Mouse (Mus musculus) limb, embryonic 13.5 days (tissue): ENCODE results near the gene Tab1. TPM values are rescaled to one million over a fixed set of nuclear protein-coding genes. Genes with fewer than 3 reads are reported as not detected.

Source experiments
- ATAC-seq: fragments of 200-750 bp; cut with Nextera tagmentation; 2 replicates; pipeline ENCODE4 v1.8.0; 2017; ENCODE audit warnings: low read depth, moderate number of reproducible peaks, moderate TSS enrichment; ENCODE audit not compliant: low FRiP score
- H3K27ac ChIP-seq: fragments of 300-500 bp; sonication (generic); 2 replicates; pipeline ENCODE4 v1.5.1; 2015; ENCODE audit warnings: inconsistent platforms, mild to moderate bottlenecking, moderate library complexity
- H3K27me3 ChIP-seq: fragments of 300-500 bp; sonication (generic); 2 replicates; pipeline ENCODE4 v1.6.1; 2015; ENCODE audit warnings: mild to moderate bottlenecking, inconsistent platforms
- H3K36me3 ChIP-seq: fragments of 300-500 bp; sonication (generic); 2 replicates; pipeline ENCODE4 v1.6.1; 2015; ENCODE audit warnings: inconsistent platforms, mild to moderate bottlenecking, moderate library complexity
- H3K4me1 ChIP-seq: fragments of 300-500 bp; sonication (generic); 2 replicates; pipeline ENCODE4 v1.6.1; 2015; ENCODE audit warnings: inconsistent platforms
- H3K4me2 ChIP-seq: fragments of 300-500 bp; sonication (generic); replicated peaks from 2 replicates; pipeline ENCODE4 v1.6.1; 2015; ENCODE audit warnings: inconsistent platforms, mild to moderate bottlenecking, moderate library complexity
- H3K4me3 ChIP-seq: fragments of 300-500 bp; sonication (generic); 2 replicates; pipeline ENCODE4 v1.5.1; 2015; ENCODE audit warnings: moderate library complexity, mild to moderate bottlenecking, inconsistent platforms
- H3K9ac ChIP-seq: fragments of 300-500 bp; sonication (generic); 2 replicates; pipeline ENCODE4 v1.6.1; 2015; ENCODE audit warnings: mild to moderate bottlenecking, inconsistent platforms
- H3K9me3 ChIP-seq: fragments of 300-500 bp; sonication (generic); 2 replicates; pipeline ENCODE4 v1.6.1; 2016; ENCODE audit warnings: inconsistent platforms
- WGBS: fragments of 180-500 bp; shearing (Covaris S2); methylation state at CpG from one replicate; pipeline ENCODE4 v1.1.7; 2015; 5-methylcytosine and 5-hydroxymethylcytosine counted together
- polyA plus RNA-seq: library from polyadenylated mRNA; unstranded; fragments of >200 nt; fragmentation: Nextera tagmentation; extraction: Ambion mirVana; gene quantifications from 2 replicates; pipeline ENCODE4 v1.2.1, GENCODE M21; 2015

The Tab1 gene
- 45.6 and 45.8 TPM in 2 replicates for polyA plus RNA-seq

DNA sequence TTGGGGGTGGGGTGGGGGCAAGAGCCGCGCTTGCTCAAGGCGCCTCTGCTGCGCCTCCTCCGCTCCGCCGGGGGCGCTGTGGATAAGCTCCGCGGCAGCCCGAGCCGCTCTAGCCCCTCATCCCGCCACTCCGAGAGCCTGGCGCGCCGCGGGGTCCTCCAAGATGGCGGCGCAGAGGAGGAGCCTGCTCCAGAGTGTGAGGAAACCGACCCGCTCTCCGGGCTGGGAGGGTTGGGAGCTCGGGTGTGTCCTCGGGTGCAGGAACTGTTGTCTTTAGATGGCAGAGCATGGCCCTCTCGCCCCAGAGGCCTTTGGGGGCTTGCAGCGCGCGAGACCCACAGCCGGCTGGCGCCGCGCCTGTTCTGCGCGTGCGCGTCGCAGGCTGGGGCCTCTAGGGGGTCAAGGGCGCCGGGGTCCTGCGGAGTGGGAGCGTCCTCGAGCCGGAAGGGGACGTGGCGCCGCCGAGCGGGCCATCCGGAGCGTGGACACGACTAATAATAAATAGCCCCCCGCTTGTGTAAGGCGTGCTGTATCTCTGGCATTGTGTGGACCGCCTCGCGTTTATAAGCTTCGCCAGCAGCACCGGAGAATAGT is at the start of gene Tab1:
Tab1 (plus strand) TSS at position 135 of the 594 bp plus-strand sequence.
- 0% methylated on average over 45 of the region's 59 CpGs for WGBS

DNA sequence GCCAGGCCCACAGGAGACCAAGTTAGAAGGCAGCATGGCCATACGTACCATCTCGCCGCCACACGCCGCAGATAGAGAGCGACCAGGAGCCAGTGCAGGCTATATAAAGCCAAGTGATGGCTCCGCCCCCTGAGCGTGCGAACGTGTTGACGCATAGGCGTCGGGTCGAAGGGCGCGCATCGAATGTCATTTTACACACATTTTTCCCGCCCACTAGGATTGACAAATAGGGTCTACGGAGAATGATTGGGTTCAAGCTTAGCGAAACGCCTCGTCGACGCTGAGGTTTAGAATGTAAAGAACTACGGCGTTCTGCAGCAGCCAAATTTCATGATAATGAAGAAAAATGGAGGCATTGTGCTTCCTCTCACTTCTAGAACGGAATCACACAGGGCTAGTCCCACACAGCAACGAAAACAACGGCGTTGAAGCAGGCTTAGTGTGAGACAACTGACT is 49.6 kb upstream of the Tab1 start:
- under 1% methylated on average over 30 of the region's 30 CpGs for WGBS
- Histone ChIP-seq H3K36me3 (peaks cover 41% of the 10 kb centered on the region), H3K9me3 (peaks cover 4% of the 10 kb centered on the region; the same call in 1 of the 2 replicates), H3K4me3 (peak overlapping the region; percentile 87), H3K4me2 (peak overlapping the region; percentile 94), H3K27me3 (no peaks in the 10 kb centered on the region), H3K4me1 (peaks cover 31% of the 10 kb centered on the region), H3K27ac (peak overlapping the region; percentile 98), H3K9ac (peak overlapping the region; percentile 96)
- ATAC-seq: peak; percentile 95

More for the DNA sequence above, at the start of gene Tab1:
- Histone ChIP-seq H3K4me3 (peak within 1 kb of the TSS; percentile 72), H3K9me3 (no peaks in the 10 kb centered on the region), H3K4me1 (peaks cover 12% of the 10 kb centered on the region), H3K9ac (peak within 1 kb of the TSS; percentile 88), H3K27ac (peak within 1 kb of the TSS; percentile 99), H3K36me3 (peaks cover 15% of the 10 kb centered on the region), H3K27me3 (no peaks in the 10 kb centered on the region), H3K4me2 (peak within 1 kb of the TSS; percentile 95)
- ATAC-seq: peak; percentile 95

DNA sequence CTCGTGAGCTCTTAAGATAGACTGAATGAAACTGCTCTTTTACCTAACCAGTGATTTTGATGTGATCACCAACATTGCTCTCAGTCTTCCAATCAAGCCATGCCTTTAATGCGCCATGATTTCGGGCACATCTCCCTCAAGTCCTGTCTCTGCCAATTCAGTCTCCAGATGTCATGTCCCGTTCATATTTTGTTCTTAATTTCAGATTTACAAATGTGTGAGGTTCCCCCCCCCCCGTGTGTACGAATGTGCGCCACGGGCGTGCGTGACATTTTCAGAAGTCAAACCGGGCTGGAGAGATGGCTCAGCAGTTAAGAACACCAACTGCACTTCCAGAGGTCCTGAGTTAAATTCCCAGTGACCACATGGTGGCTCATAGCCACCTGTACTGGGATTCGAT is 49.2 kb upstream of the Tab1 start:
- H3K9ac ChIP-seq: peak overlapping the region; percentile 65
- peak overlapping the region; percentile 87 for H3K4me3 ChIP-seq
- under 1% methylated on average over 12 of the region's 12 CpGs for WGBS
- no peaks in the 10 kb centered on the region for H3K27me3 ChIP-seq
- H3K9me3 ChIP-seq: peaks cover 4% of the 10 kb centered on the region; the same call in 1 of the 2 replicates
- ATAC-seq: no peak; the same call in none of the 2 replicates
- peaks cover 28% of the 10 kb centered on the region for H3K4me1 ChIP-seq
- H3K4me2 ChIP-seq: peak overlapping the region; percentile 94
- peak overlapping the region; percentile 98 for H3K27ac ChIP-seq
- H3K36me3 ChIP-seq: peaks cover 37% of the 10 kb centered on the region

DNA sequence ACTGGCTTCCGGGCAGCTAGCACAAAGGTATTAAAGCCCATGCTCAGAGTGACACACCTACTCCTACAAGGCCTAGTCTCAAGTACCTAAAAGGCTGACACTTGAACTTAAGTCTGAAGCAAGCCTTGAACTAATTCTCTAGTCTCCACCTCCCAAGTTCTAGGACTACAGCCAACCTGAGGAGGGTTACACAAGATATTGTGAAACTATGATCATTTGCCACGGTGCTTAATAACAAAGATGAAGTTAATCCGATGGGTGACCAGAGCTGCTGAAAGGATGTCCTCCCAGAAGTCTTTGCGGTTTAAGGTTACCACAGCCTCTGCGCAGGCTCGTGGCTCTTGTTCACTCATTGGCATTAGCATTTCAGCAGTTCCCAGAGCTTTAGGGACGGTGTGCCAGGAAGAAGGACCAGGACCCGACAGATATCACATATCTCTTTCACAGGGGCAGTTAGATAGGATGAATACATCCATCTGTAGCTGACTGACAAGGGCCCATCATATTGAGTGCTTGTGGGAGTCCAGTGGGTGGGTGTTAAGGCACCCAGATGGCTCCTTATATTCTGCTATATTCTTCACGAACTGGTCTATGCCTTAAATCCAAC is 45.4 kb upstream of the Tab1 start:
- no peak overlapping the region for H3K9ac ChIP-seq
- no peak overlapping the region for H3K4me3 ChIP-seq
- H3K36me3 ChIP-seq: no peaks in the 10 kb centered on the region
- peaks cover 4% of the 10 kb centered on the region; the same call in 1 of the 2 replicates for H3K9me3 ChIP-seq
- no peak for ATAC-seq
- H3K4me1 ChIP-seq: peaks cover 17% of the 10 kb centered on the region; the same call in 1 of the 2 replicates
- no peak overlapping the region for H3K4me2 ChIP-seq
- peaks cover 35% of the 10 kb centered on the region for H3K27me3 ChIP-seq
- 89% methylated on average over 9 of the region's 9 CpGs for WGBS
- no peak overlapping the region for H3K27ac ChIP-seq

DNA sequence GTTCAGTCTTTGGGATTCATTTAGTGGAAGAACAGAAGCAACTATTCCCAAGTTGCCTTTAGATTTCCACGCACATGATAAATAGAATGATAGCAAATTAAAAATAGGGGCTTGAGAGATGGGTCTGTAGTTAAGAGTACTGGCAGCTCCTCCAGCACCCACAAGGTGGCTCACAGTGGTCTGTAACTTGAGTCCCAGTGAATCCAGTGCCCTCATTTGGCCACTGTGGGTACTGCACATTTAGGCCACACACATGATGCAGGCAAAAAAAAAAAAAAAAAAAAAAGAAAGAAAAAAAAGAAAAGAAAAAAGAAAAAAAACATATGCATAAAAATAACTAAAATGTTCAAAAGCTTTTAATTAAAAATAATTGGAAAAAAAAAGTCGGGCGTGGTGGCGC is 44.3 kb upstream of the Tab1 start:
- Histone ChIP-seq H3K27ac (no peak overlapping the region), H3K4me1 (peaks cover 18% of the 10 kb centered on the region; the same call in 1 of the 2 replicates), H3K4me3 (no peak overlapping the region), H3K4me2 (no peak overlapping the region), H3K9me3 (peaks cover 4% of the 10 kb centered on the region; the same call in 1 of the 2 replicates), H3K27me3 (peaks cover 47% of the 10 kb centered on the region), H3K9ac (no peak overlapping the region), H3K36me3 (no peaks in the 10 kb centered on the region)
- no peak for ATAC-seq
- WGBS: 32% methylated on average over 4 of the region's 4 CpGs

DNA sequence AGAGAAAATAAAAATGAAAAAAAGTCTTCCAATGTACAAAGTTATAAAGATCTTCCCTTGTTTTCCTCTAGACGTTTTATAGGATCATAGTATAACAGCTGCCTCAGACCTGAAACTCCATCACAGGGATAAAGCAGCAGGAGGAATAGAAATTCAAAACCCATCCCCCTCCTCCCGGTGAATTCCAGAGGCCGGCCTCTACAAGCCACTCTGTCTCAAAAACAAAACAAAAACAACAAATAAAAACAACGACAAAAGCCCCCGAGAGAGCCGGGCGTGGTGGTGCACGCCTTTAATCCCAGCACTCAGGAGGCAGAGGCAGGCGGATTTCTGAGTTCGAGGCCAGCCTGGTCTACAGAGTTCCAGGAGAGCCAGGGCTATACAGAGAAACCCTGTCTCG is 42.8 kb upstream of the Tab1 start:
- Histone ChIP-seq H3K27me3 (peaks cover 54% of the 10 kb centered on the region), H3K4me2 (peak overlapping the region; percentile 97), H3K36me3 (no peaks in the 10 kb centered on the region), H3K9ac (no peak overlapping the region), H3K4me1 (peaks cover 18% of the 10 kb centered on the region; the same call in 1 of the 2 replicates), H3K27ac (no peak overlapping the region), H3K9me3 (peaks cover 4% of the 10 kb centered on the region; the same call in 1 of the 2 replicates), H3K4me3 (no peak overlapping the region)
- no peak for ATAC-seq
- WGBS: 72% methylated on average over 11 of the region's 11 CpGs

DNA sequence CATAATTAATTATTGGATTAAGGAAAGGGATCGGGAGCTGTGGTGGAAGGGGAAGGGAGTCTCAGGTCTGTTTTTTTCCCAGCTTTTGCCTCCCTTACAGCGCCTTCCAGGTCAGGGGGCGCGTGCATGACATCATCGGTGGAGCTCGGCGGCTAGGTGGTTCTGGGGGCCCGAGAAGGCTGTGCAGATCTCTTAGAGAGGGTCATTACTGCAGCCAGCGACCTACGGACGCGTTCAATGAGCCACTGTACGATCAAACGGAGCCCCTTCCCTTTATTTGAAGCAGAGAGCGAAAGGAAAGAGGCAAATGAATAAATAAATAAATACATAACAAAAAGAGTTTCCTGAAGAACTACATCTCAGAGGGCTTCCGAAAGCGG is 42.2 kb upstream of the Tab1 start:
- Histone ChIP-seq H3K9ac (peak overlapping the region; percentile 57), H3K36me3 (no peaks in the 10 kb centered on the region), H3K27ac (no peak overlapping the region), H3K4me2 (peak overlapping the region; percentile 97), H3K4me1 (peaks cover 18% of the 10 kb centered on the region; the same call in 1 of the 2 replicates), H3K9me3 (peaks cover 4% of the 10 kb centered on the region; the same call in 1 of the 2 replicates), H3K4me3 (peak overlapping the region; percentile 66), H3K27me3 (peaks cover 59% of the 10 kb centered on the region)
- 2% methylated on average over 17 of the region's 17 CpGs for WGBS
- ATAC-seq: peak; percentile 37; the same call in 1 of the 2 replicates

DNA sequence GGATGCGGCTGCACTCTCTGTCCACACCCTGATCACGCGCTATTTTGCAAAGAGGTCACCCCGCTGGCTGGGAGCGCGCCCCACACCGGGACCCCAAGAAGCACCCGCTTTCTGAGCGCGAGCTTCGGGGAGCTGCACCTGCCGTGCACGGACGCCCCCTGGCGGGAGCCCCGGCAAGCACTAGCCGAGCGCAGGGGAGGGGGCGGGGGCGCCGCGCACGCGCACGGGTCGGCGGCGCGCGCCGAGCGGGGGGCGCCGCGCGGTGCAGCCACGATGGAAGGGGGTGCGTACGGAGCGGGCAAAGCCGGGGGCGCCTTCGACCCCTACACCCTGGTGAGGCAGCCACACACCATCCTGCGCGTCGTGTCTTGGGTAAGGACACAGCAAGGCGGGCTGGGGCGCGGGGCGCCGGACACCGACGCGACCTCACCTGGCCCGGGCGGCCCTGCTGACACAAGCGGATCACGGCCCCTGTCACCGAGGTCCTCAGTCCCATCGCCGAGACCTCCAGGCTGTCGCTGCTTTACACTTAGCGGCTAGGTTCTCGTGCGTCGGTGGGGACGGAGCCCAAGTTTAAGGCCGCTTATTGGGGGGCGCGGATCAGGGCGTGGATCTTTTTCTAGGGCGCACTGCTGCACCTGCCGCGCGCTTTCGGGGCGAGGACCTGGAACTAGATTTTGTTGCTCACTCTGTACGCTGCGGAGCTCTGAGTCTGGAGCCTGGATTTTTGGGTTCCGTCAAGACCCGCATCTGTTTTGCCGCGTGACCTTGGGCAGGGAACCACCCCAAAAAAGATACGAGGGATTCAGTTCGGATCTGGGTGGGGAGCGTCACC is 41.6 kb upstream of the Tab1 start, which contains the start of the genes Syngr1 and Rpl3:
Syngr1 (plus strand) TSS at position 214 of the 835 bp plus-strand sequence.
Rpl3 (minus strand) TSS at position 748 of the 835 bp plus-strand sequence.
- H3K9me3 ChIP-seq: peaks cover 3% of the 10 kb centered on the region; the same call in 1 of the 2 replicates
- H3K27ac ChIP-seq: no peak within 1 kb of the TSS
- 1% methylated on average over 81 of the region's 86 CpGs for WGBS
- 0 out of 2 replicates have a peak, but pooled peaks have one; percentile 34 for ATAC-seq
- H3K9ac ChIP-seq: peak within 1 kb of the TSS; percentile 57
- H3K4me2 ChIP-seq: peak within 1 kb of the TSS; percentile 97
- peaks cover 18% of the 10 kb centered on the region; the same call in 1 of the 2 replicates for H3K4me1 ChIP-seq
- H3K4me3 ChIP-seq: peak within 1 kb of the TSS; percentile 66
- H3K27me3 ChIP-seq: peaks cover 65% of the 10 kb centered on the region
- no peaks in the 10 kb centered on the region for H3K36me3 ChIP-seq

DNA sequence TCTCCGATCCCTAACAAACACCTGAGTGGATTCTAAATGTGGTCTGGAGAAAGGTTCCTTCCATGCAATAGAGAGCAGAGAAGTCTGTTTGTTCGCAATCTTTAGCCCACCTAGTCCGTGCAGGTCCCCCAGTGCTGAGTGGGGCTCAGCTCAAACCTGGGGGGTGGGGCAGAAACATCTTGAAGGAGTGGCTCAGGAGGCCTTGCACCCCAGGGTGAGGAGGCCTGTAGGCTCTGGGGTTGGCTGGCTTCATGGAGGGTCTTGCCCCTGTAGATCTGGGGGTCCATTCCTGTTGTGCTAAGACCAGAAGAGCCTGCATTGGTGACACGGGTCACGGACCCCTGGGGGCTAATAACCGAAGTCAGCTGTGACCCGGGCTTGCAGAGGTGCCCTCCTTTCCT is 40.9 kb upstream of the Tab1 start:
- peak overlapping the region; percentile 97 for H3K4me2 ChIP-seq
- H3K27ac ChIP-seq: no peak overlapping the region
- H3K27me3 ChIP-seq: peaks cover 69% of the 10 kb centered on the region
- peak overlapping the region; percentile 66 for H3K4me3 ChIP-seq
- H3K36me3 ChIP-seq: no peaks in the 10 kb centered on the region
- peaks cover 21% of the 10 kb centered on the region for H3K4me1 ChIP-seq
- no peak for ATAC-seq
- no peak overlapping the region for H3K9ac ChIP-seq
- 21% methylated on average over 7 of the region's 7 CpGs for WGBS
- no peaks in the 10 kb centered on the region for H3K9me3 ChIP-seq

DNA sequence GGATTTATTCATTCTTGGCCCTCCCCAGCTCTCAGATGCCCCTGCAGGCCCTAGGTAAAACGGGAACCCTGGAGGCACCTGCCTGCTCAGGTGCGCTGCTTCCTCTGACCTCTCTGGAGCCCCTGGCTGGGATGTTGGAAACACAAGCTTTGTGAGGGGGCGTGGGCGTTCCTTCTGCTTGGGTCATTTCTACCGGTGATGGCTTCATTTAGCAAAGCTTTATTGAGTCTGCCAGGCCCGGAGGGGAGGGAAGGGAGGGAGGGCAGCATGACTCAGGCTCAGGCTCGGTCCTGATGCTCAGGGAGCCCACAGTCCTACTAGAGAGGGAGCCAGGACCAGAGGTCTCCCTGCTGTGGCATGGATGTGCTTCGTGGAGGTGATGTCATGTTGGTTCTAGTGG is 40.3 kb upstream of the Tab1 start:
- Histone ChIP-seq H3K4me1 (peaks cover 27% of the 10 kb centered on the region), H3K9ac (no peak overlapping the region), H3K4me2 (no peak overlapping the region), H3K9me3 (no peaks in the 10 kb centered on the region), H3K27me3 (peaks cover 71% of the 10 kb centered on the region), H3K4me3 (no peak overlapping the region), H3K36me3 (no peaks in the 10 kb centered on the region), H3K27ac (no peak overlapping the region)
- no peak for ATAC-seq
- WGBS: 16% methylated on average over 8 of the region's 8 CpGs

DNA sequence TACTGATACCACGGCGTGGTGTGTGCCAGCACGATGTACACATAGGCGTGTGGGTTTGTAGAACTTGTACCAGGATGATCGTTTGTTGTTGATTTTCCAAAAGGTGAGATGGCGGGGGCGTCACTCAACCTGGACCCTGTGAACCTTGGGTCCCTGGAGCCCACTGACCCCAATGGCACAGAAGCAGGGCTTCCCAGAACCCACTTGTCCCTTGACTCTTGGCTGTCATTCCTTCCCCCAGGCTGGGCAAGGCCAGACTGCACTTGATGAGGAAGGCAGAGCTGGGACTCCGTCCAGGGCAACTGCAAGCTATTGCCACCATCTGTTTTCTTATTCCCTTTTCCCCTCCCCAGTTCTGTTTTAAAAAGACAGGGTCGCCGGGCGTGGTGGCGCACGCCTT is 38.7 kb upstream of the Tab1 start:
- no peak overlapping the region for H3K27ac ChIP-seq
- 91% methylated on average over 13 of the region's 13 CpGs for WGBS
- no peak for ATAC-seq

More for the DNA sequence above, 38.7 kb upstream of the Tab1 start:
- H3K9me3 ChIP-seq: no peaks in the 10 kb centered on the region
- no peak overlapping the region for H3K9ac ChIP-seq
- no peak overlapping the region for H3K4me3 ChIP-seq
- peaks cover 38% of the 10 kb centered on the region for H3K4me1 ChIP-seq
- H3K36me3 ChIP-seq: no peaks in the 10 kb centered on the region
- no peak overlapping the region for H3K4me2 ChIP-seq
- H3K27me3 ChIP-seq: peaks cover 84% of the 10 kb centered on the region
